Mouse (Mus musculus) megakaryocyte, embryonic 14.5 days (primary cell): ENCODE results near the gene Lhx1. TPM values are rescaled to one million over a fixed set of nuclear protein-coding genes. Genes with fewer than 3 reads are reported as not detected.

Source experiments
- H3K27me3 ChIP-seq: replicated peaks from 2 replicates; pipeline ENCODE3; 2012; ENCODE audit warnings: inconsistent platforms
- H3K36me3 ChIP-seq: replicated peaks from 2 replicates; pipeline ENCODE3; 2012; ENCODE audit warnings: low read length, inconsistent platforms, mixed read lengths
- H3K4me1 ChIP-seq: 2 replicates; pipeline ENCODE4 v1.6.1; 2012; ENCODE audit warnings: inconsistent platforms
- H3K4me3 ChIP-seq: replicated peaks from 2 replicates; pipeline ENCODE3; 2012; ENCODE audit warnings: moderate library complexity, mild to moderate bottlenecking, inconsistent platforms
- H3K9me3 ChIP-seq: 2 replicates; pipeline ENCODE4 v1.6.1; 2012; ENCODE audit warnings: inconsistent platforms
- FLI1 ChIP-seq: IDR thresholded peaks from 2 replicates; pipeline ENCODE4 v1.6.1; 2012; ENCODE audit warnings: low read length, inconsistent platforms, mixed read lengths
- GATA1 ChIP-seq: IDR thresholded peaks from 3 replicates; pipeline ENCODE4 v1.6.1; 2012; ENCODE audit warnings: mixed read lengths, low read length, inconsistent platforms, borderline replicate concordance
- polyA plus RNA-seq: library from polyadenylated mRNA; stranded (reverse); fragments of >175 nt; gene quantifications from 2 replicates; pipeline ENCODE4 v1.2.3, GENCODE M21; 2012; ENCODE audit warnings: low replicate concordance; ENCODE audit not compliant: insufficient read depth

The Lhx1 gene
- polyA plus RNA-seq, 1 experiment, result not detected

- peak overlapping the region; percentile 40 for H3K4me3 ChIP-seq
- peaks cover 54% of the 10 kb centered on the region for H3K4me1 ChIP-seq
- TF ChIP-seq GATA1, result no peak
- TF ChIP-seq FLI1, result no peak
- H3K36me3 ChIP-seq, result no peaks in the 10 kb centered on the region
- no peaks in the 10 kb centered on the region; the same call in 1 of the 2 replicates for H3K9me3 ChIP-seq
- peaks cover 97% of the 10 kb centered on the region for H3K27me3 ChIP-seq
Observed at GRCm38 (mm10) chr11:84519576-84520268, 5.6 kb downstream of the Lhx1 start.

DNA sequence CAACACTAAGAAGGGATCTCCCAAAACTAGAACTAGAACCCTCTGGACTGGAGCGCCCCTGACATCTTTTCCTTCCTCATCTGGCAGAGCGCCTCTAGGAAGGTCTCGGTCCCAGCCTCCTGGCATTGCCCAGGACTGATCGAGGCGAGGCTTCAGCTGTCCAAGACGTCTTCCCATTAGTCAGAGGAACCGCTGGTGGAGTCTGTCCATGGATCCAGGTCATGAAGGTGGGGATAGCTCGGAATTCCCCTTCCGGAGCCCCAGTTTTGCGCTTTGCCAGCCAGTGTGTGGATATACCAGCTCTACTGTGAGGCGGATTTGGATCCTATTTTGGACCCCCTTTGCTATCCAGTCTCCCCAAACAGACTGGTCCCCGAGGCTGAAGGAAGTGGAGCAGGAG is 6.3 kb downstream of the Lhx1 start:
- Histone ChIP-seq H3K36me3 (no peaks in the 10 kb centered on the region), H3K4me1 (peaks cover 51% of the 10 kb centered on the region), H3K27me3 (peaks cover 96% of the 10 kb centered on the region), H3K4me3 (no peak overlapping the region), H3K9me3 (no peaks in the 10 kb centered on the region; the same call in 1 of the 2 replicates)
- TF ChIP-seq FLI1 (no peak), GATA1 (no peak)

DNA sequence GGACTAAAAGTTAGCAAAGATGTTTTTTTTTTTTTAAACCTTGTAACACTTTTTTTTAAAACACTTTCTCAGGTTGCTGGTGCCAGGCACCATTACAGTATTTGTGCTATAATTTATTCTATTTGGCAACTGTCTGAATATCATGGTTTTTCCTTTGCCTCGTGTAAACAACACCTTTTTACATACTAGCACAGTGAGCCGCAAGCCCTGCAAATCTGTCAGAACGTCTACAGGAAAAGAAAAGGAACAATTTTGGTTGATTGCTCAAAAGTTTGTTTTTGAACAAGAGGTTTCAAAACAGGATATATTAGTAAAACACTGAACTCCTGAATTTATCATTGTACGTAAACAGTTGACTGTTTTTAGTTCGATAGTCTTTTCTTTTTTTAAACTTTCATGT is 7.1 kb downstream of the Lhx1 start:
- peaks cover 89% of the 10 kb centered on the region for H3K27me3 ChIP-seq
- H3K4me1 ChIP-seq, result peaks cover 47% of the 10 kb centered on the region
- H3K9me3 ChIP-seq, result no peaks in the 10 kb centered on the region; the same call in 1 of the 2 replicates
- no peak overlapping the region for H3K4me3 ChIP-seq
- no peaks in the 10 kb centered on the region for H3K36me3 ChIP-seq
- TF ChIP-seq FLI1, result no peak
- TF ChIP-seq GATA1, result no peak

DNA sequence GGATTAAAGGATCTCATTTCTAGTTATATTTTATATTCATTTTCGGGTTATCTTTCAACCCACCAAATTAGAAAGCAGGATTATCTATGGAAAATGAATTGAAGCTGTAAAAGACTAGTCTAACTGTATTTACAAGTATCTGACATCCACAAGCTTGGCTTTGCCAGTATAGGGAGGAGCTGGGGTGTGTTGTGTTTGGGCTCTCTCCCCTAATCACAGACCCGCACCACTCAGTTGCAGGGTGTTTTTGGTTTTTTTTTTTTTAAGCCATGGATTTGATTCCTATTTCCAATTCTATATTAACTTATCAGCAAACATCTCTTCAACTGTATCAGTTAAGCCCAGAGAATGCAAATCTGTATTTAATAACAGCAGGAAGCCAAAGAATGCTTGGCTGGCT is 7.9 kb downstream of the Lhx1 start:
- Histone ChIP-seq H3K27me3 (peaks cover 81% of the 10 kb centered on the region), H3K4me3 (no peak overlapping the region), H3K4me1 (peaks cover 42% of the 10 kb centered on the region), H3K36me3 (no peaks in the 10 kb centered on the region), H3K9me3 (no peaks in the 10 kb centered on the region; the same call in 1 of the 2 replicates)
- TF ChIP-seq GATA1 (no peak), FLI1 (no peak)

GRCm38 (mm10) chr11:84516501-84517240 is 8.7 kb downstream of the Lhx1 start:
- TF ChIP-seq FLI1 (no peak), GATA1 (no peak)
- Histone ChIP-seq H3K4me1 (peaks cover 44% of the 10 kb centered on the region), H3K4me3 (no peak overlapping the region), H3K9me3 (no peaks in the 10 kb centered on the region; the same call in 1 of the 2 replicates), H3K36me3 (no peaks in the 10 kb centered on the region), H3K27me3 (peaks cover 73% of the 10 kb centered on the region)

GRCm38 (mm10) chr11:84513171-84514116 is 11.9 kb downstream of the Lhx1 start, which contains the start of gene Aatf:
TSS of gene Aatf (minus strand) at chr11:84513522.
- peaks cover 39% of the 10 kb centered on the region for H3K4me1 ChIP-seq
- H3K4me3 ChIP-seq, result peak within 1 kb of the TSS; percentile 96
- no peak for TF ChIP-seq GATA1
- no peak for TF ChIP-seq FLI1
- H3K9me3 ChIP-seq, result no peaks in the 10 kb centered on the region
- H3K36me3 ChIP-seq, result peaks cover 22% of the 10 kb centered on the region
- peaks cover 41% of the 10 kb centered on the region for H3K27me3 ChIP-seq

DNA sequence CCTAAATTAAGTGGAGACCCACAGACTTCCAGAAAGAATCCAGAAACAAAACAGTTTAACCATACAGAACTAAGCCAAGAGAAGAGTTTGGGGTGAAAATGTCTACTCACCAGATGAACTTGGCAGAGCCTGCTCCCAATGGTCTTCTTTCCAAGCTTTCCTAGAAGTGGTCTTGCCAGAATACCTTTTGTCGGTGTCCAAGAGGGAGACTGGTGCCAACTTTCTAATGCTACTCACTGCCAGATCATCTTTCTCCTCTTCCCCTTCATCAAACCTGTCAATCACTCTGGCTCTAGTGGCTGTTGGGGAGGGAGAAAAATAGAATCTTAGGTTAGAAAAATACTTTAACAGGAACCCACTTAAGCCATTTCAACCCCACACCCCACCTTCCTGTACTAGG is 13.3 kb downstream of the Lhx1 start:
- no peak for TF ChIP-seq GATA1
- H3K4me3 ChIP-seq, result peak overlapping the region; percentile 96
- H3K36me3 ChIP-seq, result peaks cover 36% of the 10 kb centered on the region
- no peaks in the 10 kb centered on the region for H3K9me3 ChIP-seq
- peaks cover 30% of the 10 kb centered on the region for H3K27me3 ChIP-seq
- H3K4me1 ChIP-seq, result peaks cover 39% of the 10 kb centered on the region

DNA sequence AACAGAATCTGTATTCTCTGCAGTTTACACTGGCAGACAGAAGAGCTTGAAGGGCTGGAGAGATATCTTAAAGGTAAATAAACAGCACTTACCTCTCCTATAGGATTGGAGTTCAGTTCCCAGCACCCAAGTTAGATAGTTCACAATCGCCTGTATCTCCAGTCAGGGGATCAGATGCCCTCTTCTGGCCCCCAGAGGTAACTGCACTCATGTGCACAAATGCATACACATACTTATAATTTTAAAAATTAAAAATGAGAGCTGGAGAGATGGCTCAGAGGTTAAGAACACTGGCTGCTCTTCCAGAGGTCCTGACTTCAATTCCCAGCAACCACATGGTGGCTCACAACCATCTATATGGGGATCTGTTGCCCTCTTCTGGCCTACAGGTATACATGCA is 21.0 kb downstream of the Lhx1 start:
- Histone ChIP-seq H3K4me3 (no peak overlapping the region), H3K4me1 (no peaks in the 10 kb centered on the region), H3K9me3 (no peaks in the 10 kb centered on the region), H3K36me3 (peaks cover 78% of the 10 kb centered on the region), H3K27me3 (no peaks in the 10 kb centered on the region)
- TF ChIP-seq FLI1, result no peak
- no peak for TF ChIP-seq GATA1

DNA sequence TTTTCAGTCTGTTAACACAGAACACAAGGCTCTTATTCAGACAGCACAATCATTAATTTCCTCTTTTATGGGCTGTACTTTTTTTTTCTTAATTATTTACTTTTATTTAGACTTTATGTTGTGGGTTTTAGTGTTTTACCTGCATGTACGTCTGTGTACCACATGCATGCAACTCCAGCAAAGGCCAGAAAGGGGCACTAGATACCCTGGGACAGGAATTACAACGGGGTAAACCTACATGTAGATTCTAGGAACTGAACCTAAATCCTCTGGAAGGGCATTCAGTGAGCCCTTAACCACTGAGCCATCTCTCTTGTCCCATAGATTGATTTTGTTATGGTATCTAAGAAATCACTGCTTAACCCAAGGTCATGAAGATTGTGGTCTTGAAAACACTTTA is 27.4 kb downstream of the Lhx1 start:
- TF ChIP-seq GATA1 (no peak), FLI1 (no peak)
- Histone ChIP-seq H3K4me3 (no peak overlapping the region), H3K27me3 (no peaks in the 10 kb centered on the region), H3K36me3 (peaks cover 62% of the 10 kb centered on the region), H3K4me1 (no peaks in the 10 kb centered on the region; the same call in 1 of the 2 replicates), H3K9me3 (no peaks in the 10 kb centered on the region)

DNA sequence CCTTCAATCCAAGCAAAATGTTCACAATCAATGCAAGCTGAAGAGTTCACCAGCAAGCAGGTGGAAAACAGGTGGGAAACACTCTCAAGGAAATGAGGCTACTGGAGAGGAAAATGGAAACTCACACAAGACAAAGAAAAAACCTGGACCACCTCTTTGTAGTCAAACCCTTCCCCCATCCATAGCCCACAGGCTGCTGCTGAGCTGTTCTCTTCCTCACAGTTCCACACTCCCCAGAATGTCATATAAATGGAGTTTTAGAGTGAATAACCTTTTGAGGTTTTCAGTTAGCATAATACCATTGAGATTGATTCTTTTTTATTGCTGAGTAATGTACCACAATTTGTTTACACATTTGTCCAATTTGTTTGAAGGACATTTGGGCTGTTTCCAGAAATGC is 28.4 kb downstream of the Lhx1 start:
- peaks cover 63% of the 10 kb centered on the region for H3K36me3 ChIP-seq
- H3K4me1 ChIP-seq, result no peaks in the 10 kb centered on the region; the same call in 1 of the 2 replicates

More for the DNA sequence above, 28.4 kb downstream of the Lhx1 start:
- TF ChIP-seq FLI1, result no peak
- TF ChIP-seq GATA1, result no peak
- H3K27me3 ChIP-seq, result no peaks in the 10 kb centered on the region
- H3K4me3 ChIP-seq, result no peak overlapping the region
- H3K9me3 ChIP-seq, result no peaks in the 10 kb centered on the region
